In the genomic region with DNA sequence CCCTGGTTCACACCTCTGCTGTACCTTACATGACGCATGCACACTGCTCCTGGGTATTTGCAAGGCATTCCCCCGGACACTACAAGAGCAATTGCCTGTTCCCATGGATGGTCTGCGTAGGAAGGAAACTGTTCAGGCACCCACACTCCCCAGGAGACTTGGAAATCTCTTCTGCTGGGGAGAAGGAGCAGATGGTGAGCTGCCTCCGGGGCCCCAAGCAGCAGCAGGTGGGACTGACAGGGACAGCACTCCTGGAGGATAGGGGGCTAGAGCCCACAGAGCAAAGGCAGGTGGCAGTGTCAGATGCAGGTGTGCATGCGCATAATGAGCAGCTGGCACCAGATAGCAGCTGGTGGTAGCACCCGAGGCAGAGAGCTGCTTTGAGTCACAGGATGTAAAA, we compare ENCODE assay signal across 16 mouse cellular contexts.
DNase-seq lines count a peak whose midpoint lies in the region; ATAC-seq lines count a peak whose summit lies in the region.
"Had no signal": no experiment of that assay in that cellular context is flagged by ENCODE, and none has a peak within 500 bp of the region (broad histone marks: within the 10 kb centered on the region; RNA-seq: fewer than 3 reads in every experiment).

No protein-coding gene starts in this region.

- H3K4me1 ChIP-seq in hindbrain, embryonic 14.5 days (replicated peaks; ENCODE audit: control insufficient read depth, insufficient read depth, low read length): no peaks in the 10 kb centered on the region
- H3K4me1 ChIP-seq: neural tube, embryonic 15.5 days had no signal

- WGBS in hindbrain, embryonic 14.5 days: 72% methylated on average over 6 of the region's 6 CpGs

- no peak overlapping the region for H3K9ac ChIP-seq in hindbrain, embryonic 14.5 days
- H3K9ac ChIP-seq: lung, embryonic 14.5 days; neural tube, embryonic 15.5 days had no signal

- peak; percentile 95 for ATAC-seq in frontal cortex, adult (ENCODE audit: low TSS enrichment)
- no peak for ATAC-seq in hindbrain, embryonic 14.5 days (ENCODE audit: low FRiP score)

- H3K36me3 ChIP-seq in hindbrain, embryonic 14.5 days (replicated peaks; ENCODE audit: control insufficient read depth, insufficient read depth): no peaks in the 10 kb centered on the region
- H3K36me3 ChIP-seq: neural tube, embryonic 15.5 days had no signal

- H3K4me2 ChIP-seq in hindbrain, embryonic 14.5 days (replicated peaks): no peak overlapping the region
- H3K4me2 ChIP-seq: heart, embryonic 11.5 days; lung, embryonic 14.5 days; neural tube, embryonic 15.5 days had no signal

- peak; percentile 47 for DNase-seq in layer of hippocampus, adult 11-12 months (ENCODE audit: low spot score)
- DNase-seq in layer of hippocampus, adult 9-10 months (ENCODE audit: low spot score): no peak
- DNase-seq in left cerebral cortex, postnatal 14 days (ENCODE audit: low spot score in 2 of 2): peak; percentile 40 to 57
- peak; percentile 9 to 23 for DNase-seq in thymus, postnatal 10 days (ENCODE audit: low spot score in 2 of 2)
- DNase-seq in hindbrain, embryonic 14.5 days (ENCODE audit: low spot score): no peak
- DNase-seq in gastrocnemius, postnatal 25 days: no peak
- DNase-seq in kidney, postnatal 36 days: no peak
- DNase-seq: B cell, adult 2 months; cerebellum, adult 11 months; kidney, adult 18-20 months; lung, embryonic 14.5 days; midbrain, embryonic 14.5 days; spleen, adult 18-20 months had no signal

- H3K9me3 ChIP-seq in hindbrain, embryonic 14.5 days (ENCODE audit: control insufficient read depth, low read length): no peaks in the 10 kb centered on the region
- H3K9me3 ChIP-seq: neural tube, embryonic 15.5 days had no signal

- no peak overlapping the region for H3K4me3 ChIP-seq in hindbrain, embryonic 14.5 days (replicated peaks; ENCODE audit: low read length)
- H3K4me3 ChIP-seq: neural tube, embryonic 15.5 days had no signal

- no peaks in the 10 kb centered on the region for H3K27me3 ChIP-seq in hindbrain, embryonic 14.5 days (ENCODE audit: control insufficient read depth, insufficient read depth, low read length)
- H3K27me3 ChIP-seq: neural tube, embryonic 15.5 days had no signal

- intact Hi-C loops in left cerebral cortex, postnatal 14 days (cut with DNase I): no loop called here

- H3K27ac ChIP-seq in hindbrain, embryonic 14.5 days: no peak overlapping the region
- H3K27ac ChIP-seq: neural tube, embryonic 15.5 days had no signal

Comparison
In these comparisons a context has a peak if more than half of its experiments do, and no peak if none do; other contexts are left out.
1. DNase-seq: peak in layer of hippocampus, adult 11-12 months (single experiment), left cerebral cortex, postnatal 14 days (2 of 2) and thymus, postnatal 10 days (2 of 2); none in layer of hippocampus, adult 9-10 months (single experiment), hindbrain, embryonic 14.5 days (single experiment), gastrocnemius, postnatal 25 days (single experiment) and kidney, postnatal 36 days (0 of 2).